Mouse (Mus musculus): Measurements from ENCODE around the gene Iqsec3. TPM values are rescaled to one million over a fixed set of nuclear protein-coding genes. Genes with fewer than 3 reads are reported as not detected.

Iqsec3 gene
- total RNA-seq, 1 experiment = 0.18 TPM

DNA sequence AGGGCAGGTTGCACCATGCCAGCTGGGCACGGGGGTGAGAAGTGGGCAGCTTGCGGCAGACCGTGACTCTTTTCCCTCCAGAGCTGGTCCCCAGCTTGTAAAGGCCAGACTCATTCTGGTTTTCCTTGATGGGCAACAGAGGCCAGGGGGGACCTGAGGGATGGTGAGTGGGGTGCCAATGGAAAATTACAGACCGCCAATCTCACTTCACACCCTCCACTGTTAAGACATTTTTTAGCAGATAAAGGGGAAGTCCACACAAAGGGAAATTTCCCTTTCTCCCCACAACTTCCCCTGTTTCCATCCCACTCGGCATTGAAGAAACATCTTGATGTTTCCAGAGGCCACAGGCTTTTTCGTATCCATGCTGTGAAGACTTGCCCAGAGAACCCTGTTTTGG is 131.8 kb downstream of the Iqsec3 start:
- TF ChIP-seq CHD2 (IDR thresholded peaks at IDR 0.05; ENCODE audit: low read depth, low read length) (no peak), HCFC1 (IDR thresholded peaks at IDR 0.05; ENCODE audit: borderline replicate concordance, insufficient read depth, low read length) (no peak), ZNF384 (IDR thresholded peaks at IDR 0.05; ENCODE audit: low read depth, low read length) (no peak), ZC3H11A (IDR thresholded peaks at IDR 0.05; ENCODE audit: borderline replicate concordance, low read depth, low read length) (no peak), MAFK (IDR thresholded peaks at IDR 0.05; ENCODE audit: insufficient read depth, low read depth, low read length) (no peak)
- H3K4me3 ChIP-seq (ENCODE audit: insufficient read depth in 1 of 2, low read depth in 1 of 2, low read length in 2 of 2, poor library complexity in 1 of 2, severe bottlenecking in 1 of 2) = no peak overlapping the region
- H3K27ac ChIP-seq (ENCODE audit: insufficient read depth, low read depth, low read length, poor library complexity, severe bottlenecking) = no peak overlapping the region
- in situ Hi-C loops (cut with MboI; ENCODE audit: low sequenced_read_pairs in 2 of 2, unreplicated experiment in 2 of 2) = loop anchor here in 1 of 2 experiments (25.0 kb wide), 1 partner anchor 196 kb away; no protein-coding TSS in a partner anchor
- no peaks in the 10 kb centered on the region for H3K36me3 ChIP-seq (ENCODE audit: control insufficient read depth, insufficient read depth, low read length, poor library complexity, severe bottlenecking)
- H3K9ac ChIP-seq (ENCODE audit: insufficient read depth, low read depth, low read length, poor library complexity, severe bottlenecking) = no peak overlapping the region
- H3K9me3 ChIP-seq (ENCODE audit: control insufficient read depth, insufficient read depth, low read depth, low read length) = no peaks in the 10 kb centered on the region
- no peaks in the 10 kb centered on the region for H3K4me1 ChIP-seq (ENCODE audit: control insufficient read depth in 2 of 2, insufficient read depth in 2 of 2, low read length in 2 of 2, poor library complexity in 1 of 2)
- DNase-seq (ENCODE audit: low read depth, low spot score) = no peak

DNA sequence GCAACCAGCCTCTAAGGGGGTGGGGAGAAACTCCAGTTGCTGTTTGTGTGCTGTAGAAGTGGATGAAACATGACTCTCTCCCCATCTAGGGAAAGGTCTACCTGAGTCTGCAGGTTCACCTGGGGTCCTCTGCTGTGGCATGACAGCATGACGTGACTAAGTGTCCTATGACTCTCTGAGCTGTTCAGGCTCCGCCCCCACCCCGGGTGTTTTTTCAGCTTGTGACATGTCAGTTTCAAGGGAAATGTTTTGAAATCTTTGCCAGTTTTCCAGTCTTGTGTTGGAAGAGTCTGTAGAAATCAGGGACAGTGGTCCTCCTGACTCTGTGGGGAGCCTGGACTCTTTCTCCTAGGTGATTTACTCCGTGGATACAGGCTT is 135.0 kb downstream of the Iqsec3 start:
- Histone ChIP-seq H3K27ac (ENCODE audit: insufficient read depth, low read depth, low read length, poor library complexity, severe bottlenecking) (no peak overlapping the region), H3K9me3 (ENCODE audit: control insufficient read depth, insufficient read depth, low read depth, low read length) (no peaks in the 10 kb centered on the region), H3K9ac (ENCODE audit: insufficient read depth, low read depth, low read length, poor library complexity, severe bottlenecking) (no peak overlapping the region), H3K36me3 (ENCODE audit: control insufficient read depth, insufficient read depth, low read length, poor library complexity, severe bottlenecking) (no peaks in the 10 kb centered on the region), H3K4me3 (ENCODE audit: insufficient read depth in 1 of 2, low read depth in 1 of 2, low read length in 2 of 2, poor library complexity in 1 of 2, severe bottlenecking in 1 of 2) (no peak overlapping the region), H3K4me1 (ENCODE audit: control insufficient read depth in 2 of 2, insufficient read depth in 2 of 2, low read length in 2 of 2, poor library complexity in 1 of 2) (no peaks in the 10 kb centered on the region)
- TF ChIP-seq CHD2 (IDR thresholded peaks at IDR 0.05; ENCODE audit: low read depth, low read length) = no peak
- TF ChIP-seq ZNF384 (IDR thresholded peaks at IDR 0.05; ENCODE audit: low read depth, low read length) = no peak
- TF ChIP-seq MAFK (IDR thresholded peaks at IDR 0.05; ENCODE audit: insufficient read depth, low read depth, low read length) = no peak
- TF ChIP-seq HCFC1 (IDR thresholded peaks at IDR 0.05; ENCODE audit: borderline replicate concordance, insufficient read depth, low read length) = no peak
- TF ChIP-seq ZC3H11A (IDR thresholded peaks at IDR 0.05; ENCODE audit: borderline replicate concordance, low read depth, low read length) = no peak
- no peak for DNase-seq (ENCODE audit: low read depth, low spot score)
- in situ Hi-C loops (cut with MboI; ENCODE audit: low sequenced_read_pairs in 2 of 2, unreplicated experiment in 2 of 2) = loop anchor here (5.0 to 25.0 kb wide), 2 partner anchors 194 to 199 kb away; no protein-coding TSS in a partner anchor

DNA sequence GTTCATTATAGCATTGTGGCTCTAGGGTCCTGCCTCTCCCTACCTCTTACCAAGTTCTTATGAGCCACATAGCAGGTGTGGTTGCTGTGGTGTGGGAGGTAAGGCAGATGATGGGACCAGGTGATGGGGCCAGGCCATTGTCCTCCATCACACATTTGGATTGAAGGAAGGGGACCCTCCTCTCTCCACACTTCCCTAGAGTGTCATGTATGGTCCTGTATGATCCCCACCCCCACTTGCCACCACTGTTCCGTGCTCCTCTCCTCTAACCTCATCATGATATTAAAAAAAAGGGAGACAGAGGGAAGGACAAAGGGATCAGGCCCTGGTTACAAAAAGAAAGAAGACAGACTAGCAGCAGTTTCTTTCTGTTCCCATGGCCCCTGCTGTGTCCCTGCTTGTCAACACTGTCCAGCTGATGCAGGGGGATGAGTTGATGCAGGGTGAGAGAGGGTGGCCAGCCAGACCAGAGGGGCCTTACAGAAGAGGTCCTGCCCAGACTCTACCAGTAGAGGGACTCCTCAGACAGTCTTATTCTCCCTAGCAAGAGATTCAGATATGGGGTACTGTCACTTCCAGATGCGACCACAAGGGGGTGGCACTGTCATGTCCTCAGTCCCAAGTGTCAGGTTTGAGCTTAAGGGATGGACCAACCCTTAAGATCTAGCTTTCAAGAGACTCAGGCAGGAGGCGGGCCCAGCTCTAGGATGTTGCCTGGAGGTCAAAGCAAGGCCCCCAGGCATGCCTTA is 135.5 kb downstream of the Iqsec3 start:
- in situ Hi-C loops (cut with MboI; ENCODE audit: low sequenced_read_pairs in 2 of 2, unreplicated experiment in 2 of 2) = loop anchor here (5.0 to 25.0 kb wide), 2 partner anchors 194 to 199 kb away; no protein-coding TSS in a partner anchor
- peak; percentile 97 for DNase-seq (ENCODE audit: low read depth, low spot score)
- peak; percentile 99 for TF ChIP-seq ZC3H11A (IDR thresholded peaks at IDR 0.05; ENCODE audit: borderline replicate concordance, low read depth, low read length)
- TF ChIP-seq MAFK (IDR thresholded peaks at IDR 0.05; ENCODE audit: insufficient read depth, low read depth, low read length) = 0 out of 2 replicates have a peak, but pooled peaks have one; percentile 8
- no peak for TF ChIP-seq ZNF384 (IDR thresholded peaks at IDR 0.05; ENCODE audit: low read depth, low read length)
- 0 out of 2 replicates have a peak, but pooled peaks have one; percentile 28 for TF ChIP-seq HCFC1 (IDR thresholded peaks at IDR 0.05; ENCODE audit: borderline replicate concordance, insufficient read depth, low read length)
- no peak for TF ChIP-seq CHD2 (IDR thresholded peaks at IDR 0.05; ENCODE audit: low read depth, low read length)

DNA sequence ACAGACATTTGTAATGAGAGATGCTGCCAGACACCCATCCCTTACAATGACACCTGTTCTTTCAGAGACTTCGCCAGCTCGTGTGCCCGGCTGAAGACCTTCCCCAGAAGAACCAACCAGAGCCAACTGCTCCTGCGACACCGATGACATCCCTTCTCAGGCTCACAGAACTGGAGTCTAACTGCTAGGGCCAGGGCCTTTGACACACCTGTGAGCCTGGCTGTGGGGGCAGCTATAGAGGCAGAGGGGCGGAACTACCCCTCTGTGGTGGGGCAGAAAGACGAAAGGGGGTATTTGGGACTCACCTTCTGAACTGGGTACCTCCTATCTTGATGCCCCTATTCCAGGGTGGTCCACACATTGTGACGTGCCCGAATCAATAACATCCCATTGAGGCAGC is 136.2 kb downstream of the Iqsec3 start:
- H3K9ac ChIP-seq (ENCODE audit: insufficient read depth, low read depth, low read length, poor library complexity, severe bottlenecking) = no peak overlapping the region
- TF ChIP-seq MAFK (IDR thresholded peaks at IDR 0.05; ENCODE audit: insufficient read depth, low read depth, low read length) (no peak), ZC3H11A (IDR thresholded peaks at IDR 0.05; ENCODE audit: borderline replicate concordance, low read depth, low read length) (no peak), CHD2 (IDR thresholded peaks at IDR 0.05; ENCODE audit: low read depth, low read length) (no peak), HCFC1 (IDR thresholded peaks at IDR 0.05; ENCODE audit: borderline replicate concordance, insufficient read depth, low read length) (no peak), ZNF384 (IDR thresholded peaks at IDR 0.05; ENCODE audit: low read depth, low read length) (no peak)
- H3K9me3 ChIP-seq (ENCODE audit: control insufficient read depth, insufficient read depth, low read depth, low read length) = no peaks in the 10 kb centered on the region
- no peak overlapping the region for H3K27ac ChIP-seq (ENCODE audit: insufficient read depth, low read depth, low read length, poor library complexity, severe bottlenecking)
- no peaks in the 10 kb centered on the region for H3K36me3 ChIP-seq (ENCODE audit: control insufficient read depth, insufficient read depth, low read length, poor library complexity, severe bottlenecking)
- no peaks in the 10 kb centered on the region for H3K4me1 ChIP-seq (ENCODE audit: control insufficient read depth in 2 of 2, insufficient read depth in 2 of 2, low read length in 2 of 2, poor library complexity in 1 of 2)
- DNase-seq (ENCODE audit: low read depth, low spot score) = no peak
- in situ Hi-C loops (cut with MboI; ENCODE audit: low sequenced_read_pairs in 2 of 2, unreplicated experiment in 2 of 2) = loop anchor here (5.0 to 25.0 kb wide), 2 partner anchors 195 to 200 kb away; no protein-coding TSS in a partner anchor
- no peak overlapping the region for H3K4me3 ChIP-seq (ENCODE audit: insufficient read depth in 1 of 2, low read depth in 1 of 2, low read length in 2 of 2, poor library complexity in 1 of 2, severe bottlenecking in 1 of 2)

More for the DNA sequence above, 135.5 kb downstream of the Iqsec3 start:
- Histone ChIP-seq H3K9me3 (ENCODE audit: control insufficient read depth, insufficient read depth, low read depth, low read length) (no peaks in the 10 kb centered on the region), H3K4me3 (ENCODE audit: insufficient read depth in 1 of 2, low read depth in 1 of 2, low read length in 2 of 2, poor library complexity in 1 of 2, severe bottlenecking in 1 of 2) (no peak overlapping the region), H3K36me3 (ENCODE audit: control insufficient read depth, insufficient read depth, low read length, poor library complexity, severe bottlenecking) (no peaks in the 10 kb centered on the region), H3K27ac (ENCODE audit: insufficient read depth, low read depth, low read length, poor library complexity, severe bottlenecking) (no peak overlapping the region), H3K4me1 (ENCODE audit: control insufficient read depth in 2 of 2, insufficient read depth in 2 of 2, low read length in 2 of 2, poor library complexity in 1 of 2) (no peaks in the 10 kb centered on the region), H3K9ac (ENCODE audit: insufficient read depth, low read depth, low read length, poor library complexity, severe bottlenecking) (no peak overlapping the region)
